Mouse (Mus musculus) bone marrow macrophage, adult 2 months (primary cell): ENCODE data around the gene Mdm4.

ENCODE experiments used
- CTCF ChIP-seq: IDR thresholded peaks from 2 replicates; pipeline ENCODE4 v1.5.1; 2012; ENCODE audit warnings: low read depth, mild to moderate bottlenecking, low read length, moderate library complexity
- POLR2A ChIP-seq: IDR thresholded peaks from 2 replicates; pipeline ENCODE4 v1.6.1; 2012; ENCODE audit warnings: mild to moderate bottlenecking, low read depth, low read length, borderline replicate concordance

DNA sequence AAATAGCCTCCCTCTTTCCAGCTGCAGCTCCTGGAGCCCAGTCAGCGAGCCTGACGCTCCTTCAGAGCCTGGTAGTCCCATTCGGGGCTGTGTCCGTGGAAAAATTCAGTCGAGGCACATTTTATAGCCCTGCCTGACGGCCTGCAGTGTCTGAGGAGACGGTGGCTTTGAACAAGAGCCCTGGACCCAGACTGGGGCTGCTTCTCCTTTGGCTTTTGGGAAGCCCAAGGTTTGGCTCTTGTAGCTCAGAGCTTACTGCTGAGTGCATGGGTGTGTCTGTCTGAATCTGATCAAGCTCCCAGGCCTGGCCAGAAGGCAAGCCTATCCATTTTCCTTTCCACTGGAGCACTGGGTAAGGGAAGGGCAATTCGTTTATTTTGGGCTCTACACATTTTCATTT lies 17.2 kb upstream of the Mdm4 start:
- no peak for TF ChIP-seq POLR2A
- no peak for TF ChIP-seq CTCF
